Mouse (Mus musculus) testis, adult 2 months (tissue): ENCODE measurements around the gene Bsg.

ENCODE experiments used
- CTCF ChIP-seq: fragments of 200-500 bp; IDR thresholded peaks from 2 replicates; pipeline ENCODE4 v1.5.1; 2012; ENCODE audit warnings: low read depth, mild to moderate bottlenecking, inconsistent platforms, low read length, moderate library complexity; ENCODE audit not compliant: control insufficient read depth, insufficient read depth, insufficient replicate concordance
- POLR2A ChIP-seq: fragments of 200-500 bp; IDR thresholded peaks from 2 replicates; pipeline ENCODE4 v1.6.1; 2012; ENCODE audit warnings: low read depth, mild to moderate bottlenecking, inconsistent platforms, low read length, moderate library complexity; ENCODE audit not compliant: control insufficient read depth

GRCm38 (mm10) chr10:79671396-79672087, 32.7 kb upstream of the Bsg start:
- TF ChIP-seq CTCF, result no peak
- no peak for TF ChIP-seq POLR2A
